Mouse (Mus musculus) left cerebral cortex, adult 18-20 months (tissue): ENCODE data around the gene Pip4k2b. TPM values are rescaled to one million over a fixed set of nuclear protein-coding genes. Genes with fewer than 3 reads are reported as not detected.

Experiments used
- DNase-seq, 2 experiments: peaks; one replicate each; pipeline ENCODE4 v3.0.0; 2021 to 2022; ENCODE audit warnings: low spot score in 2 of 2, mixed read lengths in 1 of 2
- total RNA-seq, 2 experiments: library from RNA; stranded (reverse); gene quantifications; 2 replicates each; pipeline ENCODE4 v1.2.3; 2021

The Pip4k2b gene
- total RNA-seq, 2 experiments from 2014 or later: 120 to 123 TPM

DNA sequence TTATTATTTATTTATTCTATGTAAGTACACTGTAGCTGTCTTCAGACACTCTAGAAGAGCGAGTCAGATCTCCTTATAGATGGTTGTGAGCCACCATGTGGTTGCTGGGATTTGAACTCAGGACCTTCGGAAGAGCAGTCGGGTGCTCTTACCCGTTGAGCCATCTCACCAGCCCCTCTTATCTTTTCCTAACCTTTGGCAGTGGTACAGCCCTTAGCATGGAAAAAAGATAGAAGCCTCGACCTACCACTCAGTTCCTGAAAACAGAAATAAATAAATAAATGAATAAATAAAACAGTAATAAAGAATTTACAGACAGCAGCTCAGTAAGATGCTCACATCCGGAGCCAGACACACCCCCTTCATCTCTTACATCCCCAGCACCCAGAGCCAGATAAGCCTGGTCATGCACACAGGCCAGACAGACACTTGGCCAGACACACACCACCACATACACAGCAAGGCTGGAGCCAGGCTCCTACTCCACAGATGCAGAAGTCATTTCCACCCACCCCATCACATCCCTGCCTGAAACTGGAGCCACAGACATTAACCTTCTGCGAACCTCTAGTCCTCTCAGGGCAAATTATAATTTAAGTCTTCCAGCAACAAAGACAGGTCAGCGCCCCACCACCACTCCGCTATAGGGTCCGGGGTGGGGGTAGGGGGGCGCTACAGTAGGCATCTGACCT lies 47.2 kb downstream of the Pip4k2b start:
- DNase-seq: no peak

- DNase-seq: no peak
Measured at GRCm38 (mm10) chr11:97696669-97697068, 47.8 kb downstream of the Pip4k2b start.

DNA sequence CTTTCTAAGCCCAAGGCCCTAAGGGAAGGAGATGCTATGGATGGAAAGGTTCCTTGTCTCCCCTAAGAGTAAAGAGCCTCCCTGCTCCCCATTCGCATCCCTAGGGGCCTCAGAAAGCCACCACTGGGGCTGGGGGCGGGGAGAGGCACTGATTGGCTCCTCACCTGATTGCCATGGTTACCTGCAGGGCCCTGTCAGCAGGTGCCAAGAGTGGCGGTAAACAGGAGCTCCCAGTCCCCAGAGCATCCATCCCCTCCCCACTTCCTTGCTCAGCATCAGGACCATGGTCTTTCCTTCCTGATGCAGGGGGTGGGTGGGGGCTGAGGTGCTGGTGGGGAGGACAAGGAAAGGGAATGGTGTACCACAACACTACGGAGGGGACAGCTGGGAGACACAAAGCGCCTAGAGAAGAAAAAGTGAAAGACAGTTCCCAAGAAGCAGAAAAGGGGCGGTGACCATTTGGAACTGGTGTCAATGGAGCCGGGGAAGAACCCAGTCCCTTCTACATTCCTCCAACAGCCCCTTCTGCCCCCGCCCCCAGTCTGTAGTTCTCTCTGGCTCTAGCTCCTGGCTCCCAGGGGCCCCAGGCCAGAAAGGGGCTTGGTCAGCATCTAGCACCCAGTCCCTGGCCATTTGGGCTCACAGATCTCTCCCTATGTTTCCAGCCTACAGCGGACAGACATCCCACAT lies 48.6 kb downstream of the Pip4k2b start:
- DNase-seq: no peak

GRCm38 (mm10) chr11:97694921-97695711 lies 49.4 kb downstream of the Pip4k2b start:
- no peak for DNase-seq

- DNase-seq: no peak
Measured at GRCm38 (mm10) chr11:97694435-97694834, 50.1 kb downstream of the Pip4k2b start.

DNA sequence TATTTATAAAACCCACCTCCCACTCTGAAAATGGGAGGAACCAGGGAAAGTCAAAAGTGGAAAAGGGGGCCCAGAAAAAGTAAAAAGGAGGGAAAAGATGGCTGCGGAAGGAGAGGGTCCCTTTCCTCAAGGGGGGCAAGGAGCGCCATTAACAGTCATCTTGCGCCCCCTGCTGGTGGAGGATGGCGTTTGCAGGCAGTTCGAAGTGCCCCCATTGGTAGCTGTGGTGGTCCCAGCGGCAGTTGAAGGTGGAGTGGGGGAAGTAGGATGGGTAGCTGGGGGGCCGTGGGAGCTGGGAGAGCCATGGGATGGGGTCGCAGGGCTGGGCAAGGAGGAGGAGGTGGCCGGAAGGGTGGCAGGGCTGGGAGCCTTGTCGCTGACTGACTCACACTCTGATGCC lies 54.6 kb downstream of the Pip4k2b start:
- peak in 1 of 2 experiments; percentile 71 for DNase-seq

GRCm38 (mm10) chr11:97687061-97687460 lies 57.4 kb downstream of the Pip4k2b start:
- DNase-seq: no peak

GRCm38 (mm10) chr11:97686322-97686908 lies 58.1 kb downstream of the Pip4k2b start:
- no peak for DNase-seq

GRCm38 (mm10) chr11:97685613-97686321 lies 58.7 kb downstream of the Pip4k2b start, which contains the start of gene Cisd3:
Gene Cisd3, plus strand, starts transcription at chr11:97685826.
- DNase-seq: peak; percentile 84 to 91

- no peak for DNase-seq
Measured at GRCm38 (mm10) chr11:97684766-97685165, 59.7 kb downstream of the Pip4k2b start.

GRCm38 (mm10) chr11:97684063-97684680 lies 60.3 kb downstream of the Pip4k2b start:
- DNase-seq: no peak

GRCm38 (mm10) chr11:97682504-97683055 lies 61.9 kb downstream of the Pip4k2b start:
- DNase-seq: no peak

DNA sequence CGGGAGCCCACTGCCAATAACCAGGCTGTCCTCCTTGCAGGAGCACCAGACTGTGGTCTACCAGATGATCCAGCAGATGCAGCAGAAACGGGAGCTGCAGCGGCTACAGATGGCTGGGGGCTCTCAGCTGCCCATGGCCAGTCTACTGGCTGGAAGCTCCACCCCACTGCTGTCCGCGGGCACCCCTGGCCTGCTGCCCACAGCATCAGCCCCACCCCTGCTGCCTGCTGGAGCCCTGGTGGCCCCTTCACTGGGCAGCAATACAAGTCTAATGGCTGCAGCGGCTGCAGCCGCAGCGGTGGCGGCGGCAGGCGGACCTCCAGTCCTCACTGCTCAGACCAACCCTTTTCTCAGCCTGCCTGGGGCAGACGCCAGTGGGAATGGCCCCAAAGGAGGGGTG lies 64.1 kb downstream of the Pip4k2b start:
- DNase-seq: no peak

GRCm38 (mm10) chr11:97678301-97678700 lies 66.2 kb downstream of the Pip4k2b start:
- no peak for DNase-seq

GRCm38 (mm10) chr11:97677842-97678241 lies 66.7 kb downstream of the Pip4k2b start:
- DNase-seq: no peak

- no peak for DNase-seq
Measured at GRCm38 (mm10) chr11:97677381-97677780, 67.1 kb downstream of the Pip4k2b start.

- no peak for DNase-seq
Measured at GRCm38 (mm10) chr11:97676050-97676754, 68.3 kb downstream of the Pip4k2b start.

DNA sequence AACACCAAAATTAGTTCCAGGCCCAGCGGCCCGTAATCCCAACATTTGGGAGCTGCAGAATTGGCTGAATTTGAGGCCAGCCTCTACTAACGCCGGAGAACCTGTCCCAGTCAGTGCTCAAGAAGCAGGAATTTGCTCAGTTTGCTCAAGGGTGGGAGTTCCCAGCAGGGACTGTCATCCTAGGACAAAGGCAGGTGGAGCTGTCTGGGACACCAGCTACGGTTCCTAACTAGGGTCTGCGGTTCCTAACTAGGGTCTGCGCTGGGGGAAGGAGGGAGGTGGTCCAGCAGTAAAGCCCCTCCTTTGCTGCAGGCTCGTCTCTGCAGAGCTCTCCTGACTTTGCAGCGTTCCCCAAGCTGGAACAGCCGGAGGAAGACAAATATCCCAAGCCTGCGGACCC lies 71.4 kb downstream of the Pip4k2b start:
- DNase-seq: no peak

DNA sequence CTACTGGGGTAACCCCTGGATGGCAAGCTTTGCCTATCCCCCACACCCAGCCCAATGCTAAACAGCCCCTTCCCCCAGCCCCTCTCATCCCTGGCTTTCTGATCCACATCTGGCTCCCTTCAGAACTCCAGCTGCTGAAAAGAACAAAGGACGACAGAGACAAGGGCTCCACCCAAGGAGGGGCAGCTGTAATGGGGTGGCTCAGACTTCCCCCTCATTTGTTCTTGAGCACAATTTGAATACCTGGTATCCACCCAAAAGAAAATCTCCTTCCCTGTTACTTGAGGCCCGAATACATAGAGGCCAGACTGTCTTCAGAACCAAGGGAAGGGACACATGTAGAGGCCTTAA lies 73.4 kb downstream of the Pip4k2b start:
- DNase-seq: no peak
